Mouse (Mus musculus): ENCODE measurements at regions not wholly inside any gene's neighbourhood (a gene's known extent, or its start where the extent isn't known, plus 50 kb on each side); places are given as distances from the start of the nearest gene placed in this dataset.
"Not testable (repeated sequence)": the region's sequence is repeated elsewhere in the genome, so short reads cannot be mapped to it uniquely, and the experiment has no call there.

DNA sequence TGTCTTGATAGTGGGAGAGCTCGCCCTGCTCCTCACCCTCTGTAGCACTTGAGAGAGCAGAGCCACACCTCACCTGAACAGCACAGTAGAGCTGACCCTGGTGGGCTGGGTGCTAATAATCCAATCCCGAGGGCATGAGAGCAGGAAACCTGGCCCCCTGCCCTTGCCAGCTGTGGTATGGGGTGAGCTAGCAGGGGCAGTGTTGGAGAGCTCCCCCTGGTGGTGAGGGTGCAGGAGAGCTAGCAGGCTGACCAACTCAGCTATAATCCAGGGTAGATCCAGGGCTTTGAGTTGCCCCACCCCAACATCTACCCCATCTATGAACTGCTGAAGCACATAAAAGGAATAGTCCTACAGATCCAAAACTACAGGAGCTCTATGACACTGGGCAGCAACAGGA is 153.9 kb upstream of the Zfp637 start:
- no peak for DNase-seq

- DNase-seq = no peak
Observed at GRCm38 (mm10) chr6:117688664-117689178, 152.3 kb upstream of the Zfp637 start.

GRCm38 (mm10) chr6:117700286-117700685 is 140.7 kb upstream of the Zfp637 start:
- DNase-seq = no peak

- DNase-seq = no peak
Observed at GRCm38 (mm10) chr6:117701547-117701946, 139.4 kb upstream of the Zfp637 start.

DNA sequence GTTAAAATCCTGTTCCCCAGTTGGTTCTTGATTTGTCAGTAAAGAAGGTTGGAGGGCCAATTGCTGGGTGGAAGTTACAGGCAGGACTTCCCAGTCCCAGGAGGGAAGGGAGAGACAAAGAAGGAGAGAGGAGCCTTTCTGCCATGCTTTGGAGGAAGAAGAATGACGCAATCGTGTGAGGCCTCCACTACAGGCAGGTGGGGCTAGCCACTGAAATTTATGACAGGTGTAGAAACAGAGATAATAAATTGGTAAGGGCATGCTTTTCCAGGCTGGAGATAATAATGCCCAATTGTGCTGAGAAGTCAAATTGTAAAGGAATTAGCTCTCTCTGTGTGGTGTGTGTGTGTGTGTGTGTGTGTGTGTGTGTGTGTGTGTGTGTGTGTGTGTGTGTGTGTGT is 135.0 kb upstream of the Zfp637 start:
- DNase-seq = no peak

GRCm38 (mm10) chr6:117709212-117709611 is 131.8 kb upstream of the Zfp637 start:
- DNase-seq = no peak

DNA sequence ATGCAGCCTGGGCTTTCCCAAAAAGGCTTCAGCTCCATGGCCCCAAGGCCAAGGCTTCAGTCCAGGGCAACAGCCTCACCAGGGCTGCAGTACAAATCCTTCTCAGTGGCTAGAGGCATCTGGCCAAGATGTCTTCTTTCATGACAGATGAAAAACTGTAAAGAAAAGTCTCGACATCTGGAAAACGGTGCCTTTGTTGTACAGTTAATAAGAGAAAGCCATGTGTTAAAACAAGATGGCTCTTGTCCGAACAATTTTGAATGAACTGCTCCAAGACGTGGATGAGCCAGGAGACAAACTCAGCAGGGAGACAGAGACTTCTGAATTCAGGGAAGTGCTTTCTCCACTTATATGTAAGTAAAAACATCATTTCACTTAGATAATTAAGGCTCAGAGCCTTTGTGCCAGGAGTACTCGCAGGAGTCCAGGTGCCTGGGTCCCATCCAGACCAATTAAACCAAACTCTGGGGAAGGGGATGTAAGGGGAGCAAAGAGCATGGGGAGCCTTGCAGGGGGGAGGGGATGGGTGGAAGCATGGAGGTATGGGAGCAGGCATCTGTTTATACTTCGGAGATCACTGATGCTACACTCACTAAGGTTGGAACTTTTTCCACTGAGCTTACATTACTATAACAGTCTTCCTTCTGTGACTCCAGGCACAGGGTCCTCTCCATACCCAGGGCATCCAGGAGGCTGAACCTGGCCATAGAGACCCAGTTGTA is 125.8 kb upstream of the Zfp637 start:
- DNase-seq = no peak

DNA sequence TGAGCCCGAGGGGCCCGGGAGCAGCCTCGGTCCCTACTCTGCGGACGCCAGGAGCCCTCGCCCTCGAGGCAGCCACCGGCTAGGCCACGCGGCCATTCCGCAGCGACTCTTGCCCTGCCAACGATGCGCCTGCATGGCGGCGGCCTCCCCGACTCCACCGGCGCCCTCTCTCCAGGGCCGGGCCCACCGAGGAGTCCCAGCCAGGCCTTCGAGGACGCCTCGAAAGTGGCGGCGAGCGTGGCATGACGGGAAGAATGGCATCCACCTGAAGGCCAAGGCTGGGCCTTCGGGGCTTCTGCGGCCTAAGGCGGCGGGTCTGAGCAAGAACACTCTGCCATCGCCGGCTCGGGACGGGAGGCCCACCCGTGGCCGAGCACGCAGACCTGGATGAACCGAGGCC is 124.6 kb upstream of the Zfp637 start:
- DNase-seq = not testable (repeated sequence)

DNA sequence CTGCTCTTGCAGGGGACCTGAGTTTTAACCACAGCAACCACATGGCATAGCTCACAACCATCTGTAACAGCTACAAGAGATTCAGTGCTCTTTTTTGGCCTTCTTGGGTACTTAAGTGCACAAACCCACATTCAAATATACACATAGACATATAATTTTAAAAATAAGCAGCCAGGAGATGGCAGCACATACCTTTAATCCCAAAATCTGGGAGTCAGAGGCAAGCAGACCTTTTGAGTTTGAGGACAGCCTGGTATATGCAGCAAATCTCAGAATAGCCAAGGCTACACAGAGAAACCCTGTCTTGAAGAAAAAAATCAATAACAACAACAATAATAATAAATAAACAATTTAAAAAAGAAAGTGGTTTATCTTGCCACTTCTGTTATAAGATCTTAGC is 88.6 kb upstream of the Zfp637 start:
- not testable (repeated sequence) for DNase-seq

DNA sequence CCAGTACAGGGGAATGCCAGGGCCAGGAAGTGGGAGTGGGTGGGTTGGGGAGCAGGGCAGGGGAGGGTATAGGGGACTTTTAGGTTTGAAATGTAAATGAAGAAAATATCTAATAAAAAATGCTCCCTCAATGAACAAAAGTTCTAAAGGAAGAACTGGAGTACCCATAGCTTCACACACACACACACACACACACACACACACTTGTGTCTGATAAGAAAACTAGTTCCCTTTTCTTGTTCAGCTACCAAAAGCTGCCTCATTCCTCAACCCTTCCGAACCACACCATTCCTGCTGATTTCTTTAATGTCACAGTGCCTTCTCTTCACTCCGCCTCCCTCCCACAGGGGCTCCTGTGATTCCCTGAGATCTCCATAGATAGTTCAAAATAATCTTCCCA is 85.3 kb upstream of the Zfp637 start:
- DNase-seq = not testable (repeated sequence)

GRCm38 (mm10) chr6:117756176-117756575 is 84.8 kb upstream of the Zfp637 start:
- DNase-seq = peak in 1 of 2 experiments; percentile 4

DNA sequence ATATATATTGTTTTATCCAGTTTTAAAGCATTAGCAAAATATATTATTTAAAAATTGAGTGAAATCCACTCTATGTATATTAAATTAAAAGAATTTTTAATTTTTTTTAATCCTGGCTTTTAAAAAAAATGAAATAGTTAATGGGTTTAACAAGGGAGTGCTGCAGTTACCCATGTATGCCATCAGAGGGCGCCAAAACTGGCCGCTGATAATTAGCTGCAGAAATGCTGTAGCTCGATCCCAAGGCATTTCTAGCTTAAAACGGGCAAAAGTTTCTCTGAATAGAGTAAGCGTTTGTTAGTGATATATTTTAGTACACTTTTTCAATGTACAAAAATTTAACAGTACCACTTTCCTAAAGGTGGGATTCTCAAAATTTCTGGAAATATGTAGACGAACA is 82.5 kb upstream of the Zfp637 start:
- peak in 1 of 2 experiments; percentile 17 for DNase-seq

DNA sequence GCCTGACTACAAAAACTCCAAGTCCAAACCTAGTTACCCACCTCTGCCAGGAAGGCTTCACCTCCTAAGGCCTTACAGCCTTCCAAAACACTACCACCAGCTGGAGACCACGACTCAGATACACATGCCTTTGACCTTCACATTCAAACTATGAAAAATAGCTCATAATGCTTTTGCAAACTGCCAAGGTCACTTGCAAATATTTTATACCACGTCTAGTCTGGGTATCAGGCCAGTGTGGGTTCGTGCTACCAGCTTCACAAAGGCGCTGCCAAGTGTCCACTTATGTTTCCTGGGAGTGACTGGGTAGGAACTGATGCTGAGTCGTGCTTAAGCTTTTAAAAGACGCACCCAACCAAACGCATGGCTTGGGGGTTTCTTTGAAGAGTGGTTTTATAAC is 69.5 kb upstream of the Zfp637 start:
- no peak for DNase-seq

GRCm38 (mm10) chr6:117772396-117772795 is 68.6 kb upstream of the Zfp637 start:
- no peak for DNase-seq

DNA sequence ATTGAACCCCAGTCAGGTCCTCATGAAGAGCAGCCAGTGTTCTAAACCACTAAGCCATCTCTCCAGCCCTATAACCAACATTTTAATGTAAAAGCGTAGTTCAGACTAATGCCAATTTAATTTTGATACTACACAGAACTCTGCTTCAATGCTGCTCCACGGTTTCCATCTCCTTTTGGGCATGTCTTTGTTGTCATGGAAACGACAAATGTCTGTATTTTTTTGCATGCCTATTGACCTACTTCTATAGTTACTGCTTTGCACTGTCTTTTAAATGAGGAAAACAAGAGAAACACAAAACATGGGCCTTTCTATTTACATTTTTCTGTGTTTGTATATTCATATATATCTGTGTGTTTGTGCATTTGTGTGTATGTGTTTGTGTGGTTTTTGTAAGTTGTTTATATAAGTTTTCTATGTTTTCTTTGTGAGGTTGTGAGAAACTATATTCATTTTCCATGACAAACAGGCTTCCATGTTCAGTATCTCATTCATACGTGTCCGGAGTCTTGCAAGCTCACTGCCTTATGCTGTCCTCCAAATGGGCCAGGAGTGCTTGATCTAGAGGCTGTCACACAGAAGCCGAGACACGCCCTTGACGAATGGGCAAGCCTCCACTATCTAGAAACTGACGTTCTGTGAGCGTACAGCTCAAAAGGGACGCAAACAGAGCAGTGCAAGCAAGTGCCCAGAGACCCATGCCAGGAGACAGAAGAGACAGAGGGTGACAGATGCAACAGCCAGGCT is 65.5 kb upstream of the Zfp637 start:
- DNase-seq = no peak

DNA sequence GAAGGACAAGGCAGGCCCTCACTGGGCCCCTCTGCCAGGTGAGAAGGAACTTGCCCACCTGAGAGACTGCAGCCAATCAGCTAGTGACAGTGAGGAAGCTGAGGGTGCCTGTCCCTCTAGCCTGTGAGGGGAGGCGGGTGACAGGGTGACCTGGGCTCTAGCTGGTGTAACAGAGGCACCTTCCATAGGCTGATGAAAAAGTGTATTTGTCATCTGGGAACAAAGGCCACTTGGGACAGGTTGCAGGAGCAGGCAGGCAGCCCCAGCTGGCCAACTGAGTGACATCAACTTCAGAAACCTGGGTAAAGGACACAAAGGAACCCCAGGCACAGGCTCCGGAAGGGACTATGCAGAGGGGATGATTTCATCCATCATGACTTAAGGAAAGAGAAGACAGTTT is 63.0 kb upstream of the Zfp637 start:
- no peak for DNase-seq

DNA sequence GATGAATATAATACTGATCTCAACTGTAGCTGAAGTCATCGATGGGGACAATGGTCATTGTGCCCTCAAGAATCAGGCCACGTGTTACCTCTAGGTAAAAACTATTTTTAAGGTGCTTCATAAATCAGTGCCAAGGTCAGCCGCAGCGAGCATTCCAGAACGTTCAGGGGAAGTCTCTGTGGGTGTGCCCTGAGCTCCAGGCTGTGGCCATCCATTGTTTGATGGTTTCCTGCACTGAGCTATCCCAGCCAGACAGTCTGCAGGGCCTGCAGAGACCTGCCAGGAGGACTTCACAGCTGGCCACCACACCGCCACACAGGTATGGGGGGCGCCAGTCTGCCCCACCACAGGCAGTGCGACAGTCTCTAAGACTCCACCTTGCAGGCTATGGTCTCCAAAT is 62.5 kb upstream of the Zfp637 start:
- no peak for DNase-seq

- DNase-seq = no peak
Observed at GRCm38 (mm10) chr6:117779020-117779419, 62.0 kb upstream of the Zfp637 start.

- DNase-seq = no peak
Observed at GRCm38 (mm10) chr6:117788580-117789540, 52.1 kb upstream of the Zfp637 start.

GRCm38 (mm10) chr6:117790581-117790980 is 50.4 kb upstream of the Zfp637 start:
- no peak for DNase-seq

Data from layer of hippocampus, postnatal 36 days (tissue).